Mouse (Mus musculus): ENCODE measurements around the gene Setx.
A peak's percentile ranks its signal among the peaks of the same experiment; 100 is the strongest.

DNA sequence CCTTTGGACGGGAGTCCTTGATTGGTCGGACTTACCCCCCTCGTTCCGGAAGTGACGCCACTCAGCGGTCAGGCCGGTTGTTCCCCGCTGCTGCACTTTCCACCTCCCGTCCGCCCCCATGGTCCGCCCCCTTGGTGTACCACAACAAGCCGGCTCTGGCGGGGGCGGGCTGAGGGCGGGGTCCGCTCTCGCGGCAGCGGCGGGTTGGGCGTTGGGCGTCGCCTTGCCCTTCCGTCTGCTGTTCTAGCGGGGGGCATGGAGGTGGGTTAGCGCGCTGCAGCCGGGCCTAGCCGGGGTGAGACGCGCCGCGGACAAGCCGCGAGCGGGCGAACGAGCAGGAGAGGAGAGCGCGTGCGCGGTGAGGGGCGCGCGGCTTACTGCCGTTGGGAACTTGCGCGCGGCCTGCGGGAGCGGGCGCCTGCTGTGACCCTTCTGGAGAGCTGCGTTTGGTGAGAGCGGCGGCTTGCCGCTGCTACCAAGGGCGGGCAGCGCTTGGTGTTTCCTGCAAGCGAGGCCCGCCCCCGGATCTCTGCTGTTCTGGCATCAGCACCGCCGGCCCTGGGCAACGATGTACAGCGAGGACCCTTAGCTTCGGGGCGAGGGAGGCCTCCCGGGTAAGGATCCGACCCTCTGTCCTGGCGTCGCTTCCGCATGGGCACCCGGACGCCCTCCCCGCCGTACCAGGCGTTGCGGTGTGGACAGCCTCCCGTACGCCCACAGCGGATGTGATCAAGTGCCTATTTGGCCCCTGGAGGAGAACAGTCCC lies 1.1 kb downstream of the Setx start:
- TF ChIP-seq CTCF (IDR thresholded peaks at IDR 0.05) (peak; percentile 22; the same call in 1 of the 2 replicates), EP300 (IDR thresholded peaks at IDR 0.05) (0 out of 2 replicates have a peak, but pooled peaks have one; percentile 32)
